ENCODE assay signal across 15 mouse cellular contexts in genomic region chr6:120064627-120065026, GRCm38 (mm10). TPM values are rescaled to one million over a fixed set of nuclear protein-coding genes. Genes with fewer than 3 reads are reported as not detected.
"Had no signal": no experiment of that assay in that cellular context is flagged by ENCODE, and none has a peak within 500 bp of the region (broad histone marks: within the 10 kb centered on the region; RNA-seq: fewer than 3 reads in every experiment).

No protein-coding gene starts in this region.

- H3K36me3 ChIP-seq: limb, embryonic 15.5 days; liver, embryonic 12.5 days; midbrain, embryonic 12.5 days; stomach, embryonic 15.5 days had no signal

- H3K4me1 ChIP-seq: limb, embryonic 15.5 days; midbrain, embryonic 12.5 days; stomach, embryonic 15.5 days had no signal

- H3K27ac ChIP-seq: kidney, postnatal 0 days; limb, embryonic 15.5 days; liver, embryonic 12.5 days; midbrain, embryonic 12.5 days; stomach, embryonic 15.5 days had no signal

- H3K27me3 ChIP-seq: limb, embryonic 15.5 days; liver, embryonic 12.5 days; megakaryocyte, embryonic 14.5 days; midbrain, embryonic 12.5 days; stomach, embryonic 15.5 days had no signal

- H3K4me3 ChIP-seq: limb, embryonic 15.5 days; liver, embryonic 12.5 days; megakaryocyte, embryonic 14.5 days; midbrain, embryonic 12.5 days; stomach, embryonic 15.5 days had no signal

- DNase-seq: kidney, adult 8-10 months; kidney, postnatal 36 days; lung, embryonic 14.5 days; lung, postnatal 10 days; lung, postnatal 4 days; right cerebral cortex, postnatal 14 days had no signal

RNA-seq across cellular contexts. Expression of gene Ninj2, which starts 28.5 kb away (rescaled TPM):
- polyA plus RNA-seq: kidney, postnatal 0 days; limb, embryonic 11.5 days; liver, embryonic 12.5 days; midbrain, embryonic 12.5 days; midbrain, embryonic 16.5 days; neural tube, embryonic 14.5 days; stomach, embryonic 15.5 days had no signal
